Mouse (Mus musculus): ENCODE results near the gene Kcnk10.

GRCm38 (mm10) chr12:98536036-98536435 is 42.1 kb downstream of the Kcnk10 start:
- TF ChIP-seq EP300 (optimal IDR thresholded peaks at IDR 0.05) = no peak
- no peak for TF ChIP-seq CTCF (IDR thresholded peaks at IDR 0.05; ENCODE audit: low read depth)

All from stomach, postnatal 0 days (tissue).